Mouse (Mus musculus): Measurements from ENCODE around the gene Foxl1. TPM values are rescaled to one million over a fixed set of nuclear protein-coding genes. Genes with fewer than 3 reads are reported as not detected.
"Not testable (repeated sequence)": the region's sequence is repeated elsewhere in the genome, so short reads cannot be mapped to it uniquely, and the experiment has no call there.

Foxl1 gene
- polyA plus RNA-seq, 1 experiment from 2014 or later, result 1.2 TPM

DNA sequence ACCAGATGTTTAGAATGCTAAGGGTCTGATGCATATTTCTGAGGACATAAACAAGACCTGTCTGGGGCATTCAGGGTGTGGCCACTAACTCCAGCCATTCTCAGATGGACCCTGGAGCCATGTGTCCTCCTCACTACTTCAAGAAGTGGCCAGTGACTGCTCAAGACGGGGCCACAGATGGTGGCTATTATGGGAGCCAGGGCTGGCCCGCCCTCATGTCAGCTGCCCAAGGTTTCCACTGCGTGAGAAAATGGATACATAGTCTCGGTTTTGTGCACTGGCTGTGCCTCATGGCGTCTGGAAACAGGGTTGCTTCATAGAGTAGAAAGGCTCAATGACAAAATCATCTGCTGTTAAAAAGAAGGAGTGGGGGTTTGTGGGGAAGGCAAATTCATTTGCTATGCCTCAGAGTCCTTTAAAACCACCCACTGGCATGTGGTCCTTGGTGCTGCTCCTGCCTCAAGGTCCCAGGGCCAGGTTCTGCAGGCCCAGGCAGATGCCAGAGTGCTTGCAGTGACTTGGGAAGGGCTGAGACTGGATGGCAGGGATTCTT, 5.3 kb downstream of the Foxl1 start:
- no peak overlapping the region for H3K9ac ChIP-seq (ENCODE audit: low read depth, low read length)
- H3K4me3 ChIP-seq (ENCODE audit: low read depth, low read length), result no peak overlapping the region
- H3K4me1 ChIP-seq (ENCODE audit: control insufficient read depth, insufficient read depth, low read length), result peaks cover 8% of the 10 kb centered on the region
- peaks cover 29% of the 10 kb centered on the region for H3K27me3 ChIP-seq (ENCODE audit: control insufficient read depth, insufficient read depth, low read length)
- 0 out of 2 replicates have a peak, but pooled peaks cover 4% of the 10 kb centered on the region for H3K9me3 ChIP-seq (replicated peaks; ENCODE audit: control insufficient read depth, low read length)
- no peak for ATAC-seq (replicated peaks; ENCODE audit: insufficient number of reproducible peaks, low FRiP score, low TSS enrichment)
- no peak overlapping the region for H3K4me2 ChIP-seq
- 73% methylated on average over 5 of the region's 5 CpGs for WGBS (ENCODE audit: insufficient replicate concordance)
- peaks cover 2% of the 10 kb centered on the region; the same call in 1 of the 2 replicates for H3K36me3 ChIP-seq (ENCODE audit: control insufficient read depth, insufficient read depth, low read length)
- no peak overlapping the region for H3K27ac ChIP-seq (ENCODE audit: low read depth, low read length)

GRCm38 (mm10) chr8:121134102-121134501, 6.4 kb downstream of the Foxl1 start:
- Histone ChIP-seq H3K27ac (ENCODE audit: low read depth, low read length) (no peak overlapping the region), H3K4me3 (ENCODE audit: low read depth, low read length) (no peak overlapping the region), H3K4me2 (no peak overlapping the region), H3K9ac (ENCODE audit: low read depth, low read length) (no peak overlapping the region), H3K4me1 (ENCODE audit: control insufficient read depth, insufficient read depth, low read length) (no peaks in the 10 kb centered on the region; the same call in 1 of the 2 replicates), H3K36me3 (ENCODE audit: control insufficient read depth, insufficient read depth, low read length) (peaks cover 2% of the 10 kb centered on the region; the same call in 1 of the 2 replicates), H3K27me3 (ENCODE audit: control insufficient read depth, insufficient read depth, low read length) (peaks cover 18% of the 10 kb centered on the region), H3K9me3 (replicated peaks; ENCODE audit: control insufficient read depth, low read length) (0 out of 2 replicates have a peak, but pooled peaks cover 6% of the 10 kb centered on the region)
- 86% methylated on average over 10 of the region's 10 CpGs for WGBS (ENCODE audit: insufficient replicate concordance)
- no peak for ATAC-seq (replicated peaks; ENCODE audit: insufficient number of reproducible peaks, low FRiP score, low TSS enrichment)

DNA sequence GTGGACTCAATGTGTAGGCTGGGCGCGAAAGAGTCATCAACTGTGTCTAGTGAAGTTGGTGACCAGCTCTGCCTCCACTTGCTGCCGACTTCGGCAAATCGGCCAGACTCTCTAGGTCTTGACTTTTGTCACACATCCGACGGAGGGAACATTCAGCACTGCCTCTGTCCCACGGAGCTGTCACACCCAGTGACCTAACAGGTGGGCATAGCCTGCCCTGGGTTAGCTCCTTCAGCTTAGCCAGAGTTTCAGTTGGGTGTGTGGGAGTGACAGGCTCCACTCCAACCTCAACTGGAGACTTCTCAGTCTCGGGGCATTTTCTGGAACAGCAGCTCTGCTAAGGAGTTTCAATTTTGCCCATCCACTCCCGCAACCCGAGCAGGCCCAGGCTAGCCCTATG, 6.8 kb downstream of the Foxl1 start:
- H3K9ac ChIP-seq (ENCODE audit: low read depth, low read length), result no peak overlapping the region
- 0 out of 2 replicates have a peak, but pooled peaks cover 6% of the 10 kb centered on the region for H3K9me3 ChIP-seq (replicated peaks; ENCODE audit: control insufficient read depth, low read length)
- H3K27me3 ChIP-seq (ENCODE audit: control insufficient read depth, insufficient read depth, low read length), result peaks cover 14% of the 10 kb centered on the region
- ATAC-seq (replicated peaks; ENCODE audit: insufficient number of reproducible peaks, low FRiP score, low TSS enrichment), result no peak
- H3K4me1 ChIP-seq (ENCODE audit: control insufficient read depth, insufficient read depth, low read length), result no peaks in the 10 kb centered on the region; the same call in 1 of the 2 replicates
- H3K4me3 ChIP-seq (ENCODE audit: low read depth, low read length), result no peak overlapping the region
- no peak overlapping the region for H3K4me2 ChIP-seq
- WGBS (ENCODE audit: insufficient replicate concordance), result 82% methylated on average over 11 of the region's 11 CpGs
- H3K36me3 ChIP-seq (ENCODE audit: control insufficient read depth, insufficient read depth, low read length), result peaks cover 2% of the 10 kb centered on the region; the same call in 1 of the 2 replicates
- H3K27ac ChIP-seq (ENCODE audit: low read depth, low read length), result no peak overlapping the region

DNA sequence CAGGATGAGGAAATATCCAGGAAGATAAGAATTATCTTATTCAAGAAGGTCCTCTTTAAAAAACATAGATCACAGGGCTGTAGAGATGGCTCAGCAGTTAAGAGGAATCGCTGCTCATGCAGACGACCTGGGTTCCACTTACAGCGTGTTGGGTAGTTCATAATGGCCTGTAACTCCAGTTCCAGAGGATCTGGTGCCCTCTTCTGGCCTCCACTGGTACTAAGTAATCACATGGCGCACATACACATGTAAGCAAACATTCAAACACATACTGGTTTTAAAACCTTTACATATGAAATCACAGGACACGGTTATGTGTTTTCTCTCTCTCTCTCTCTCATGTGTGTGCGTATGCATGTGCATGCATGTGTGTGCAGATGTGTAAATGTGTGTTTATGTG, 9.1 kb downstream of the Foxl1 start:
- no peak overlapping the region for H3K27ac ChIP-seq (ENCODE audit: low read depth, low read length)
- 88% methylated on average over 6 of the region's 6 CpGs for WGBS (ENCODE audit: insufficient replicate concordance)
- 0 out of 2 replicates have a peak, but pooled peaks cover 6% of the 10 kb centered on the region for H3K9me3 ChIP-seq (replicated peaks; ENCODE audit: control insufficient read depth, low read length)
- H3K27me3 ChIP-seq (ENCODE audit: control insufficient read depth, insufficient read depth, low read length), result peaks cover 3% of the 10 kb centered on the region; the same call in 1 of the 2 replicates
- no peak overlapping the region for H3K4me3 ChIP-seq (ENCODE audit: low read depth, low read length)
- no peaks in the 10 kb centered on the region; the same call in 1 of the 2 replicates for H3K4me1 ChIP-seq (ENCODE audit: control insufficient read depth, insufficient read depth, low read length)
- no peak for ATAC-seq (replicated peaks; ENCODE audit: insufficient number of reproducible peaks, low FRiP score, low TSS enrichment)
- H3K4me2 ChIP-seq, result no peak overlapping the region
- no peak overlapping the region for H3K9ac ChIP-seq (ENCODE audit: low read depth, low read length)
- peaks cover 2% of the 10 kb centered on the region; the same call in 1 of the 2 replicates for H3K36me3 ChIP-seq (ENCODE audit: control insufficient read depth, insufficient read depth, low read length)

GRCm38 (mm10) chr8:121145457-121146134, 17.9 kb downstream of the Foxl1 start:
- not testable (repeated sequence) for H3K36me3 ChIP-seq (ENCODE audit: control insufficient read depth, insufficient read depth, low read length); H3K27ac ChIP-seq (ENCODE audit: low read depth, low read length); ATAC-seq (replicated peaks; ENCODE audit: insufficient number of reproducible peaks, low FRiP score, low TSS enrichment); H3K4me3 ChIP-seq (ENCODE audit: low read depth, low read length); H3K9me3 ChIP-seq (replicated peaks; ENCODE audit: control insufficient read depth, low read length); H3K4me2 ChIP-seq; H3K4me1 ChIP-seq (ENCODE audit: control insufficient read depth, insufficient read depth, low read length); H3K9ac ChIP-seq (ENCODE audit: low read depth, low read length)
- WGBS (ENCODE audit: insufficient replicate concordance), result 69% methylated on average over 4 of the region's 6 CpGs
- peaks cover 14% of the 10 kb centered on the region for H3K27me3 ChIP-seq (ENCODE audit: control insufficient read depth, insufficient read depth, low read length)

- Histone ChIP-seq H3K9me3 (replicated peaks; ENCODE audit: control insufficient read depth, low read length) (no peaks in the 10 kb centered on the region), H3K27ac (ENCODE audit: low read depth, low read length) (no peak overlapping the region), H3K27me3 (ENCODE audit: control insufficient read depth, insufficient read depth, low read length) (0 out of 2 replicates have a peak, but pooled peaks cover 3% of the 10 kb centered on the region), H3K4me3 (ENCODE audit: low read depth, low read length) (no peak overlapping the region), H3K9ac (ENCODE audit: low read depth, low read length) (0 out of 2 replicates have a peak overlapping the region, but pooled peaks have one; percentile 28), H3K36me3 (ENCODE audit: control insufficient read depth, insufficient read depth, low read length) (no peaks in the 10 kb centered on the region), H3K4me2 (no peak overlapping the region), H3K4me1 (ENCODE audit: control insufficient read depth, insufficient read depth, low read length) (peaks cover 9% of the 10 kb centered on the region)
- 17% methylated on average over 8 of the region's 8 CpGs for WGBS (ENCODE audit: insufficient replicate concordance)
- no peak for ATAC-seq (replicated peaks; ENCODE audit: insufficient number of reproducible peaks, low FRiP score, low TSS enrichment)
Measured at GRCm38 (mm10) chr8:121148573-121149083, 20.9 kb downstream of the Foxl1 start.

DNA sequence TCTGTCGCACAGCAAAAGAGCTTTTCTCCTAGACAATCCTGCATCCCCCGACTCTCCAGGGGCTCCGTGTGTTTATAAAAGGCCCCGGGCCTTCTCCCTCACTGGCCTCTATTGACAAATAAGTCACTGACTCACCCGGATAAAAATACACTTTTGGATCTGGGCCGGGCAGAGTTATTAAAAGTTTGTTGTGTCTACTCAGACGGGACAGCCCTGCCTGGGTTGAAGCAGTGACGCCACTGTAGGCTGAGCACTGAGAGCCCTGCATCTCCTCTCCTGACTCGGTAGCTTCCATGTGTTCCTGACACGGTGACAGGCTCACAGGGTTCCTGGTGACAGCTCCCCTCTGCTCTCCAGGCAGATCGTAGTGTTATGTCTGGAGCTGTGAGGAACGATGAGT, 24.7 kb downstream of the Foxl1 start:
- 0 out of 2 replicates have a peak, but pooled peaks cover 3% of the 10 kb centered on the region for H3K27me3 ChIP-seq (ENCODE audit: control insufficient read depth, insufficient read depth, low read length)
- no peak overlapping the region for H3K27ac ChIP-seq (ENCODE audit: low read depth, low read length)
- peaks cover 9% of the 10 kb centered on the region for H3K4me1 ChIP-seq (ENCODE audit: control insufficient read depth, insufficient read depth, low read length)
- H3K4me3 ChIP-seq (ENCODE audit: low read depth, low read length), result no peak overlapping the region
- no peaks in the 10 kb centered on the region for H3K36me3 ChIP-seq (ENCODE audit: control insufficient read depth, insufficient read depth, low read length)
- H3K9me3 ChIP-seq (replicated peaks; ENCODE audit: control insufficient read depth, low read length), result no peaks in the 10 kb centered on the region
- no peak for ATAC-seq (replicated peaks; ENCODE audit: insufficient number of reproducible peaks, low FRiP score, low TSS enrichment)
- H3K4me2 ChIP-seq, result peak overlapping the region; percentile 22
- 30% methylated on average over 12 of the region's 12 CpGs for WGBS (ENCODE audit: insufficient replicate concordance)
- H3K9ac ChIP-seq (ENCODE audit: low read depth, low read length), result no peak overlapping the region

DNA sequence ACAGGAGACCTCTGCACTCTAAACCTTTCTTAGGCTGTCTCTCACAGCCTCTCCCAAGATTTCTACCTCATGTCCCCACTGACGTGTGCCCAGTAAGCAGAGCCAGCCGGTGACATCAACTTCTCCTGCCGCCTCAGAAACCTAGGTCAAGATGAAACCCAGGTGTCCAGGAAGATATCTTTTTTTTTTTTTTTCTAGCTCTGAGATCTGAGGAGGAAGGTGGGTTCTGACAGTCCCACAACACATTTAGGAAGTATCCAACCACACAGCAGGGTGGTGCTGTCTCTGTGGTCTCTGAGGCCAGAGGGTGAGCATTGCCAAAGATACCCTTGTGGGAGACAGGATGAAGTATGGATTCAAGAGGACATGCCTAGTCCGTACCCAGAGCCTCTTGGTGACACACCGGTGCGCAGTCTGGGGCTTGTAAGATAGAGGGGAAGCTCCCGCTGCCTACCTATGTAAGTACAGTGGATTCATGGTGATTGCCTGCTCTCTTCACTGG, 29.3 kb downstream of the Foxl1 start:
- H3K9ac ChIP-seq (ENCODE audit: low read depth, low read length), result no peak overlapping the region
- H3K27ac ChIP-seq (ENCODE audit: low read depth, low read length), result no peak overlapping the region
- ATAC-seq (replicated peaks; ENCODE audit: insufficient number of reproducible peaks, low FRiP score, low TSS enrichment), result no peak

More for the DNA sequence above, 29.3 kb downstream of the Foxl1 start:
- Histone ChIP-seq H3K4me1 (ENCODE audit: control insufficient read depth, insufficient read depth, low read length) (peaks cover 14% of the 10 kb centered on the region), H3K27me3 (ENCODE audit: control insufficient read depth, insufficient read depth, low read length) (peaks cover 7% of the 10 kb centered on the region), H3K36me3 (ENCODE audit: control insufficient read depth, insufficient read depth, low read length) (no peaks in the 10 kb centered on the region), H3K9me3 (replicated peaks; ENCODE audit: control insufficient read depth, low read length) (no peaks in the 10 kb centered on the region), H3K4me2 (no peak overlapping the region), H3K4me3 (ENCODE audit: low read depth, low read length) (no peak overlapping the region)
- WGBS (ENCODE audit: insufficient replicate concordance), result 84% methylated on average over 7 of the region's 7 CpGs
